7 mouse cellular contexts compared by ENCODE assay signal in the genomic region with DNA sequence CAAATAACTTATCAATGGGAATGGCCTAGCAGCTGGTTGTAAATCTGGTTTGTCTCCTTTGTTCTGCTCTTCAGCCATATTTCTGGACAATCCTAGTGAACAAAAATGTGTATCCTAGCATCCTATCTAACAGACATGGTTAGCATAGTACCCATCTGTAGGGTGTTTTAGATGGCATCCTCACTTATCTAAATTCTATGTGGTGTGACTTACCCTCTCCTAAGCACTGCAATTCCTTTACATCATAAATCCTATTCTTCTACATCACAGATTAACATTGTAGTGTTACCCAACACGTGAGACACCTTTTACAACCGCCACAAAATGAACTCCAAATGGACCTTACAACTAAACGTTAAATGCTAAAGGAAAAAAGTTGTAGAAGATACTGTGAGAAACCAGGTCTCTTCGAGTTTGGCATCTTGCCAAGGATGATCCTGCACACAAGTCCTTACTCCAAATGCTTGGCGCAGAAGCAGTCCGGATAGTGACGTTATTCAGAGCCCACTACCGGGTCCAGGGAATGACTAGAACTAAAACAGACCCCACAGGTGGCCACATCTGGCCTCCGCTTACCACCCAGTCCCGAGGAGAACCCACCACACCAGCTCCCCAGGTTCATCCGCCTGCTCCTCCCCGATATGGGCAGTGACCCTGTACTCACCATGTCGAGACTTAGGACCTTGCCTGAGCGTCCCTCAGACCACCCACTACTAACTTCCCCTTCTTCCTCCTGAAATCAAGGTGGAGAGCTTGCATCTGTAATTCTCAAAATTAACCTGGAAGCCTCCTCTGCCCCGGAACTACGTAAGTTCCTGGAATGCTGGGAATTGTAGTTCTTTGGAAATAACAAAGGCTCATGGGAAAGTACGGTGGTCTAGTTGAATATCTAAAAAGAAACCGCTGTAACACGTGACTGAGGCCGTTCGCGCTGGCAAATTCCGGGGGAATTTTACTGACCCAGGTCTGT. TPM values are rescaled to one million over a fixed set of nuclear protein-coding genes. Genes with fewer than 3 reads are reported as not detected.
DNase-seq lines count a peak whose midpoint lies in the region; ATAC-seq and TF ChIP-seq lines count a peak whose summit lies in the region.

A gene (minus strand): TSS at position 753 of the 970 bp plus-strand sequence.

- no peak for TF ChIP-seq CTCF in cortical plate, adult 2 months (IDR thresholded peaks at IDR 0.05; ENCODE audit: extremely low read depth, insufficient read depth, low read length)

- H3K27ac ChIP-seq in cortical plate, adult 2 months (ENCODE audit: insufficient read depth, low read length) = peak within 1 kb of the TSS; percentile 66; the same call in 1 of the 2 replicates

- no peaks in the 10 kb centered on the region for H3K4me1 ChIP-seq in cortical plate, adult 2 months (ENCODE audit: control insufficient read depth, insufficient read depth, low read length)

- peak within 1 kb of the TSS; percentile 91 for H3K4me3 ChIP-seq in cortical plate, adult 2 months (ENCODE audit: insufficient read depth, low read length)

- ATAC-seq in megakaryocyte, adult 5-6 weeks (ENCODE audit: poor library complexity, severe bottlenecking) = peak; percentile 93

- DNase-seq in adrenal gland, adult 18-20 months (ENCODE audit: low spot score in 2 of 2) = no peak
- DNase-seq in gastrocnemius, postnatal 10 days = peak; percentile 39
- DNase-seq in induced T-regulatory cell, adult 2 months (ENCODE audit: low read depth) = peak; percentile 90
- peak; percentile 53 to 75 for DNase-seq in left cerebral cortex, adult 8-10 months (ENCODE audit: low spot score in 2 of 2)
- peak; percentile 79 to 81 for DNase-seq in right cerebral cortex, adult 2 months (ENCODE audit: low spot score in 2 of 2)

- peak; percentile 59 for TF ChIP-seq POLR2A in cortical plate, adult 2 months (IDR thresholded peaks at IDR 0.05; ENCODE audit: extremely low read depth, insufficient read depth, low read length)

RNA-seq across cellular contexts. Expression of the gene that starts here (rescaled TPM):
- total RNA-seq in adrenal gland, adult 18-20 months (2021) = 10 to 100 TPM; 20.8 to 38.3 TPM
- 9.9 and 10.0 TPM in 2 replicates for polyA plus RNA-seq in cortical plate, adult 2 months (2012; rRNA removed)
- total RNA-seq in gastrocnemius, postnatal 10 days (2021) = 1 to 10 TPM; 7.2 to 8.5 TPM
- total RNA-seq in left cerebral cortex, adult 8-10 months (2022) = 10 to 100 TPM; 16.4 to 22.7 (median 17.9) TPM
- total RNA-seq in megakaryocyte, adult 5-6 weeks (2015) = 5.4 and 6.5 TPM in 2 replicates
- total RNA-seq in megakaryocyte, adult 5-6 weeks (2017) = 5.8 and 6.3 TPM in 2 replicates

Comparison
In these comparisons a context has a peak if more than half of its experiments do, and no peak if none do; other contexts are left out.
1. DNase-seq: peak in gastrocnemius, postnatal 10 days (single experiment), induced T-regulatory cell, adult 2 months (single experiment), left cerebral cortex, adult 8-10 months (2 of 2) and right cerebral cortex, adult 2 months (2 of 2); none in adrenal gland, adult 18-20 months (0 of 2).